Mouse (Mus musculus) ovary, postnatal 14 days (tissue): ENCODE results near the gene Mphosph9.
"Not testable (repeated sequence)": the region's sequence is repeated elsewhere in the genome, so short reads cannot be mapped to it uniquely, and the experiment has no call there.

Experiments used
- DNase-seq: peaks from one replicate; pipeline ENCODE4 v3.0.0; 2022; ENCODE audit warnings: low spot score

Mphosph9 gene

GRCm38 (mm10) chr5:124234778-124235177 is 93.0 kb downstream of the Mphosph9 start:
- DNase-seq = no peak

- DNase-seq = no peak
Measured at GRCm38 (mm10) chr5:124233874-124234661, 93.7 kb downstream of the Mphosph9 start.

DNA sequence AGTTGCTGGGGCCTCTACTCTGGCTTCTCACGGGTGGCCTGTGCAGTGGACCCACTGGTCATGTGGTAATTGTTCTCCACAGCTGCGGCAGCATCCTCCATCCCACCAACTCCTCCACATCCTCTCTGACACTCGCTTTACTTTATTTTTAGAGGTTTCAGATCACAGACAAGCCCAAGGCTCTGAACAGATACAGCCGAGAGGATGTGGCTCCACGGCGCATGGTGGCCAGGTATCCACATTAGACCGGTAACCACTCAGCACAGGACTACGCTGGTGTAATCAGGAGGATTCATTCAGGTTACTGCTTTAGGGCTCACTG is 94.7 kb downstream of the Mphosph9 start:
- DNase-seq = no peak

DNA sequence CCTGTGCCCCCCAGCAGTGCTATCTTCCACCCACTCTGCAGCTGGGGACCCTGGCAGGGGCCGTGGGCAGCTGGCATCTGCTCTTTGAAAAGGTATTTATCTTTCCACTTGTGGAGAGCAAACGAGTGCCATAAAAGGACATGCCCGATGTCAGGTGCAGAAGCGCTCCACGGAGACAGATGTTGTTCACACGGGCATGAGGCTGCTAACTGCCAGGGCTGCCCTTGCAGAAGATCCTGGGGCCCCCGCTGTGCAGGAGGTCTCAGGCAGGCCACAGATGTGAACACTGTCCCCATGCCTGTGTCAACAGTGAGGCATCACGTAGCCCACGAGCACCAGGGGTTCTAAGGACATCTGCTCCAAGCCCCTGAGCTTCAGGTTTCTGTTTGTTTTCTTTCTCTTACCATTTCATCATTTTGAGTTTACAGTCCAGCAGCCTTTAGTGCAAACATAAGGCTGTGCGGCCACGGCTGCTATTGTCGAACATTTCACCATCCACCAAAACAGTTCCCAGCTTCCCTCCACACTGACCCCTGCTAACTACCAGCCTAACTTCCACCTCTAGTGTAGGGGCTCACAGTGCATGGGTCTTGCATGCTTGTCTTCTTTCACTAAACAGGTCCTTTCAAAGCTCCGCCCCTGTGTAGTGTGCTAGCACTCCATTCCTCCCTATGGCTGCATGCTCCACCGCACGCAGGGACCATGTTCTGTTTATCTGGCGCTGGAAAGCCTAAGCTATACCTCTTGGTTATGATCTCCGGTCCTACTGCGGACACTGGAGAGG is 95.2 kb downstream of the Mphosph9 start:
- no peak for DNase-seq

DNA sequence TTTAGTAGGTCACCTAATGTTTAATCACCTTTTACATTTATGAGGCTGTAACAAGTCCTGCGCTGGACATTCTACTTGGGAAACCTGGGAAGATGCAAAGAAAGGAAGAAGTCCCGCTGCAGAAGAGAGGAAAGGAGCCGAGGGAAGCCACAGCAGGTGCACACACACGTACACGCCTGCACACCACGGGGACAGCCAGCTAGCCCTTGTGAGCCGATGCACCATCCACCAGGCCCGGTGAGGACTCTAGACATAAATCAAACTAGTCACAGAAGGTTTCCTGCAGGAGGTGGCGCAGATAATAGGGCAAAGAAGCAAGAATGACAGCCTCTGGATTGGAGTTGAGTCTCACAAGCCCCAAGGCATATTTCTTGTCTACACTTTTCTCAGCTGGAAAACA is 97.3 kb downstream of the Mphosph9 start:
- DNase-seq = no peak

GRCm38 (mm10) chr5:124227193-124227592 is 100.6 kb downstream of the Mphosph9 start:
- DNase-seq = no peak

DNA sequence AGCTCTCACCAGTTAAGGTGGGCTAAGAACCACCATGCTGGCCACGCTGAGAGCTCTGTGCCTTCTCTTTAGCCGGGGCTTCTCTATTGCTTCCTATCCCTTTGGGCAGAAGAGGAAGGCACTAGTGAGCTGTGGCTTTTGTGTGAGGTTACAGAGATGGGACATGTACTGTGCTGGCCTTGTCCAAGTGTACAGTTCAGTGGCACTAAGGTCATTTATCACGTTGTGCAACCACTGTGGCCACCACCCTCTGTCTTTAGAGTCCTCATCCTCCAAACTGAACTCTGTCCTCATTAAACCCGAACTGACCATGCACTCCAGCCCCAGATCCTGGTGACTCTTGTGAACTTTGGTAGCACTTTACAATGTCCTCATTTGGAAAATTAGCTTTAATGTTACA is 101.3 kb downstream of the Mphosph9 start:
- DNase-seq = no peak

- DNase-seq = no peak
Measured at GRCm38 (mm10) chr5:124225891-124226290, 101.9 kb downstream of the Mphosph9 start.

DNA sequence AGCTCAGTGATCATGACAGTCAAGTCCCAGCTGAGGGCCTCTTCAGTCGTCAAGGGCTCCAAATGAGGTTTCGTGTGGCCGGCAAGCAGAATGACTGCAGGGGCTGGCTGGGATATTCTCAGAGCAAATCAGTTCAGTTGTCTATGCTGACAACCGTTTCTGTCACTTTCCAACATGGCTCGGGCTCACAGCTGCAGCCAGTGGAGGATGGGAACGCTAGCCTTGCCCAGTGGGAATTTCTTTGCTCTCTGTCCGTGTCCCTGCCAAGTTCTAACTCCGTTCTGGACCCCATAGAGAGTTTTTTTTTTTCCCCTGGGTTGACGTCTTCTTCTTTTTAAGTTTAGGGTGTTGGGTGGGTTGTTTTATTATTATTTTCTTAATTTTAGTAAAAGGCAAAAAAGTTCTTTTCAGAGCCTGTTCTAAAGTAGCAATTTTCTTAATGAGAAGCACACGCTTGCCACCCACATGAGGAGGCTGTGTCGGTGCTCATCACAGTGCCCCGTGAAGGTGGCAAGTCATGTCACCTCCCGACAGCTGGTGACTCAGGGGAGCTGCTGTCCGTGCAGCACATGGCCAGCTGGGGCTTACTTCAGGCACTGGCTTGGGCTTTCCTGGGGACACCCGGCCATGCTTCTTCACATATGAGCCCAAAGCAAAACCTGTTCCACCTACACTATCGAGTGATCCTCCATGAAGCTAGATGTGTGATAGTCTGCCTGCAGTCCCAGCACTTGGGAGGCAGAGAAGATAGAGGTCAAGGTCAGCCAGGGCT is 103.3 kb downstream of the Mphosph9 start:
- DNase-seq = no peak

DNA sequence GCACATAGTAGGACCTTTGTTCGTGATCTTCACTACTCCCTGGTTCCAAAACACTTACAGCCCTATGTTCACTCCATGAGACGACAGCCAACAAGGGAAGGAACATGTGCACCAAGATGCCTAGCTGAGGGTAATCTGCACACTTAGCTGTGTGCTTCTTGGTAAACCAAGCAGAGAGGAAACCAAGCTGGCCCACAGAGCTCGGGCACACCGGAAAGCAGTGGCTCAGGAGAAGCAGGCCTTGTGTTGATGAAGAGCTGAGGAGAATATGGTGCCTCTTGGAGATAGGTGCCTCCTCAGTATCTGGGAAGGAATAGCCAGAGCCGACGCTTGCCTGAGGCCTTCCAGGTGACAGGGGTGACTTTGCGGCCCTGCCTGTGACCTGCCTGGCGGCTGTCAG is 104.2 kb downstream of the Mphosph9 start:
- no peak for DNase-seq

GRCm38 (mm10) chr5:124222696-124223095 is 105.1 kb downstream of the Mphosph9 start:
- DNase-seq = no peak

GRCm38 (mm10) chr5:124221736-124222040 is 106.1 kb downstream of the Mphosph9 start:
- DNase-seq = no peak

GRCm38 (mm10) chr5:124221037-124221735 is 106.6 kb downstream of the Mphosph9 start:
- peak; percentile 57 for DNase-seq

- no peak for DNase-seq
Measured at GRCm38 (mm10) chr5:124220551-124220950, 107.2 kb downstream of the Mphosph9 start.

- DNase-seq = no peak
Measured at GRCm38 (mm10) chr5:124219431-124219830, 108.3 kb downstream of the Mphosph9 start.

GRCm38 (mm10) chr5:124218986-124219385 is 108.8 kb downstream of the Mphosph9 start:
- DNase-seq = no peak

DNA sequence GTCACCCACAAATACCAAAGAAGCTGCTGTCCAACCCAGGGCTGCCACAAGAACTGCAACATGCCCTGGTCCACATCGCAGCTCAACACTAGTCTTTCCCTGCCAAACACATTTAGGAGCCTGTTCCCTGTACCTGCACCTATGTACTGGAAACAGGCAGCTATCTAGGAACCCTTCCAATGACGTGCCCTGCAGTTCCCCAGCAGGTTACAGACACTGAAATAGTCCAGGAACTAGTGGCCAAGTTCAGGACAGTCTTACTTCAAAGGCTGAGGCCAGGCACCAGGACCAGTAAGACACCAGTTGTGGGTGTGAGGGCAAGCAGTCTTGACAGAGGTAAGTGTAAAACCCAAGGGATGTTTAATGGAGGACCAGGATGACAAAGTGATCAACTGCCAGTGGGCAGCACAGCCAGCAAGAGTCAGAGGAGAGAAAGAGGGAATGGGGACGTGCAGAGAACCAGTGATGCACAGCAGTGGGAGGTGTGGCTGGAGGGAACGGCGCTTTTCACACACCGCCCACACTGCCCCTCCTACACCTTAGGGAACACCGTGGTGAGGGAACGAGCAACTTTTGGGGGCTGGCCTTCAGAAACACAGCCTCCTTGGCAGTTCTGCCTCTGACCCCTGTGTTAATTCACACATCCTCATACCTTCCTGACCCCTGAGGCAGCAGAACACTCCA is 110.1 kb downstream of the Mphosph9 start:
- no peak for DNase-seq

DNA sequence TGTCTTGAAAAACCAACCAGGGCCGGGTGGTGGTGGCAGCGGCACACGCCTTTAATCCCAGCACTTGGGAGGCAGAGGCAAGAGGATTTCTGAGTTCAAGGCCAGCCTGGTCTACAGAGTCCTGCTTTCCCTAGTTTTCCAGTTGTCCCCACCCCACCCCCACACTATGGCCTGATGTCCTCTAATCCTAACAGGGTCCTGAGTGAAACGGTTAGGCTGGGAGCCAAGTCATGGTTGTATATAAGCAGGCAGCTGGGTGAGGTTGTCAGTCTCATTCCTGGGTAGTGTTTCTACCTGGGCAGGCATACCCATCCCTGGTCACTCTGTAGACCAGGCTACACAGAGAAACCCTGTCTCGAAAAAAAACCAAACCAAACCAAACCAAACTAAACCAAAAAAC is 110.7 kb downstream of the Mphosph9 start:
- DNase-seq = not testable (repeated sequence)

DNA sequence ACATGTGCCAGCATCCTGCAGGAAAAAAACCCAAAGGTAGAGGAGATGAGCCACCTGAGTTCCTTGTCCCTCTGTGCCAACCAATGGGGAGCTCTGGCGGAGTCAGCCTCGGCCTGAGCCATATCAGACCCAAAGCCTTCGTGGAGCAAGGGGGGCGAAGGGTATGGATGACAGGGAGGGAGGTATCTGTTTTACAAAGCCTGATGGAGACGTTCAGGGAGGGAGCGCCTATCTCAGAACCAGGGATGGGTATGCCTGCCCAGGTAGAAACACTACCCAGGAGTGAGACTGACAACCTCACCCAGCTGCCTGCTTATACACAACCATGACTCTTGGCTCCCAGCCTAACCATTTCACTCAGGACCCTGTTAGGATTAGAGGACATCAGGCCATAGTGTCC is 111.4 kb downstream of the Mphosph9 start:
- DNase-seq = no peak

GRCm38 (mm10) chr5:124215647-124216046 is 112.1 kb downstream of the Mphosph9 start:
- no peak for DNase-seq

DNA sequence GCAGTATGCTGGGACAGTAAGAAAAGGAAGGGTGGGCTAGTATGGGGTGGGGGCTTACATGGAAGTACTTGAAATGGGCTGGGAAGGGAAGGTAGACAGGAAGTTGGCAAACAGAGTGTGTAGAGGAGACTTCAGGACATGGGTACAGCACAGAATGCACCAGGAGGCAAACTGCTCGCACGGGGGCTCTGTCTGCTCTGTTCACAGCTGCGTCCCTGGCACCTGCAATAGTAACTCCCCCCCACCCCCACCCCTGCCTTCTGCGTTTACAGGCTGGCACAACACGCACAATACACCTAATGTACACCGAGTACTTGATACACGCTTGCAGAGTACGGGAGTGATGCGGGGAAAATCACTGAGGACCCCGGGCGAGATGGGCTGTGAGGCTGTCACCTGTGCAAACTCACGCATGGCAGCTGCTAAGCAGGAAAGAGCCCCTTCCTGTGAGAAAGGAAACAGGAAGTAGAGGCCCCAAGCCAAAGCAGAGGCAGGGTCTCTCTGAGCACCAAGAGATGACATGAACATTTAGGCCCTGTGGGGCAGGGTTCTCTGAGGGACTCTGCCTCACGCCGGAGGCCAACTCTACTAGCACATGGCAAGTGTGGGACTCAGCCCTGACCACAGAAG is 113.1 kb downstream of the Mphosph9 start:
- DNase-seq = no peak
